Mouse (Mus musculus) liver, postnatal 0 days (tissue): Measurements from ENCODE around the gene Xiap. TPM values are rescaled to one million over a fixed set of nuclear protein-coding genes. Genes with fewer than 3 reads are reported as not detected.

Experiments
- ATAC-seq: fragments of 200-750 bp; cut with Nextera tagmentation; 2 replicates; pipeline ENCODE4 v1.8.0; 2017; ENCODE audit warnings: mild to moderate bottlenecking, moderate library complexity
- DNase-seq: peaks from one replicate; pipeline ENCODE4 v3.0.0-alpha.2; 2016
- H3K27ac ChIP-seq: fragments of 300-500 bp; sonication (generic); 2 replicates; pipeline ENCODE4 v1.5.1; 2014; ENCODE audit warnings: antibody characterized with exemption, moderate library complexity, mild to moderate bottlenecking, low read depth
- H3K27me3 ChIP-seq: fragments of 300-500 bp; sonication (generic); 2 replicates; pipeline ENCODE4 v1.6.1; 2014; ENCODE audit warnings: low read length, control low read depth, mixed read lengths; ENCODE audit not compliant: insufficient read depth
- H3K36me3 ChIP-seq: fragments of 300-500 bp; sonication (generic); replicated peaks from 2 replicates; pipeline ENCODE4 v1.6.1; 2014; ENCODE audit warnings: mild to moderate bottlenecking, control low read depth, low read length, moderate library complexity, mixed read lengths; ENCODE audit not compliant: insufficient read depth
- H3K4me1 ChIP-seq: fragments of 300-500 bp; sonication (generic); 2 replicates; pipeline ENCODE4 v1.6.1; 2014; ENCODE audit warnings: antibody characterized with exemption, mild to moderate bottlenecking, control low read depth; ENCODE audit not compliant: insufficient read depth
- H3K4me2 ChIP-seq: fragments of 300-500 bp; sonication (generic); 2 replicates; pipeline ENCODE4 v1.6.1; 2014; ENCODE audit warnings: low read depth, mild to moderate bottlenecking, low read length, moderate library complexity, mixed read lengths
- H3K4me3 ChIP-seq: fragments of 300-500 bp; sonication (generic); 2 replicates; pipeline ENCODE4 v1.5.1; 2014; ENCODE audit warnings: low read depth, low read length
- H3K9ac ChIP-seq: fragments of 300-500 bp; sonication (generic); replicated peaks from 2 replicates; pipeline ENCODE4 v1.6.1; 2014; ENCODE audit warnings: mild to moderate bottlenecking, moderate library complexity
- H3K9me3 ChIP-seq: fragments of 300-500 bp; sonication (generic); 2 replicates; pipeline ENCODE4 v1.6.1; 2016; ENCODE audit warnings: mild to moderate bottlenecking, control low read depth, low read length, mixed read lengths
- CTCF ChIP-seq: sonication (generic); IDR thresholded peaks from 2 replicates; pipeline ENCODE4 v1.5.1; 2016; ENCODE audit warnings: antibody characterized with exemption, low read depth
- EP300 ChIP-seq: IDR thresholded peaks from 2 replicates; pipeline ENCODE4 v1.6.1; 2016; ENCODE audit warnings: antibody characterized with exemption, low read depth, mild to moderate bottlenecking
- whole genome bisulfite sequencing: fragments of 180-500 bp; shearing (Covaris S2); extraction: QIAGEN DNeasy Blood & Tissue Kit; methylation state at CpG from one replicate; pipeline ENCODE4 v1.1.7; 2014; ENCODE audit not compliant: insufficient replicate concordance; 5-methylcytosine and 5-hydroxymethylcytosine counted together
- polyA plus RNA-seq: library from polyadenylated mRNA; unstranded; fragments of >200 nt; fragmentation: Nextera tagmentation; extraction: Ambion mirVana; gene quantifications from 2 replicates; pipeline ENCODE4 v1.2.1, GENCODE M21; 2015

The Xiap gene
- polyA plus RNA-seq, 1 experiment from 2014 or later: 9.5 TPM

- H3K4me3 ChIP-seq: no peak overlapping the region
- H3K9me3 ChIP-seq: no peaks in the 10 kb centered on the region; the same call in 1 of the 2 replicates
- DNase-seq (no peak), ATAC-seq (no peak)
- WGBS: 72% methylated on average over 5 of the region's 5 CpGs
- no peaks in the 10 kb centered on the region for H3K27me3 ChIP-seq
- H3K27ac ChIP-seq: no peak overlapping the region
- no peak overlapping the region for H3K9ac ChIP-seq
- H3K36me3 ChIP-seq: no peaks in the 10 kb centered on the region
- TF ChIP-seq EP300 (no peak), CTCF (no peak)
- H3K4me1 ChIP-seq: no peaks in the 10 kb centered on the region
- no peak overlapping the region for H3K4me2 ChIP-seq
These were observed 65.7 kb downstream of the Xiap start for GRCm38 (mm10) chrX:42124963-42125697.

DNA sequence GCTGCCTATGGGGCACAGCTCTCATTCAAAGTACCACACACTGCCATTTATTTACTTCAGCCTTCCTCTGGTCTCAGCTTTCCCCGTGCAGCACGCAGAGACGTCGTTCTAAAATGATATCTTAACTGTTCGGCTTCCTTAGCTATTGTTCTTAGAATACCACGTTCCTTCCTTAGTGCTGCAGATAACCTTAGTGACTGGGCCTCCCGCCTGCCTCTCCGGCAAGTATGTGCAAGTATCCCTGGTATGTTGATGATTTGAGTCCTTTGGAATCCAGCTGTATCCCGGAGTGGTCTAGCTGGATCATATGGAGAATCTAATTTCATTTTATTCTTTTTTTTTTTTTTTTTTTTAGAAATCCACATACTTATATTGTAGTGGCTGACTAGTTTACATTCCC lies 80.4 kb downstream of the Xiap start:
- ATAC-seq (no peak), DNase-seq (no peak)
- Histone ChIP-seq H3K4me3 (no peak overlapping the region), H3K9me3 (no peaks in the 10 kb centered on the region), H3K4me1 (no peaks in the 10 kb centered on the region), H3K36me3 (no peaks in the 10 kb centered on the region), H3K9ac (no peak overlapping the region), H3K27ac (no peak overlapping the region), H3K27me3 (no peaks in the 10 kb centered on the region), H3K4me2 (no peak overlapping the region)
- 53% methylated on average over 9 of the region's 9 CpGs for WGBS
- no peak for TF ChIP-seq CTCF
- TF ChIP-seq EP300: no peak

- WGBS: 38% methylated on average over 3 of the region's 3 CpGs
- H3K4me2 ChIP-seq: 0 out of 2 replicates have a peak overlapping the region, but pooled peaks have one; percentile 9
These were observed 83.1 kb downstream of the Xiap start for GRCm38 (mm10) chrX:42142620-42143019.

GRCm38 (mm10) chrX:42143991-42144390 lies 84.5 kb downstream of the Xiap start:
- DNase-seq: no peak
- Histone ChIP-seq H3K27ac (no peak overlapping the region), H3K36me3 (no peaks in the 10 kb centered on the region), H3K4me3 (no peak overlapping the region), H3K9me3 (no peaks in the 10 kb centered on the region), H3K4me2 (no peak overlapping the region), H3K4me1 (peaks cover 7% of the 10 kb centered on the region; the same call in 1 of the 2 replicates), H3K27me3 (no peaks in the 10 kb centered on the region), H3K9ac (no peak overlapping the region)
- TF ChIP-seq CTCF (no peak), EP300 (no peak)
- no peak for ATAC-seq
- WGBS: 54% methylated on average over 4 of the region's 4 CpGs

More at GRCm38 (mm10) chrX:42142620-42143019, 83.1 kb downstream of the Xiap start:
- peaks cover 4% of the 10 kb centered on the region; the same call in 1 of the 2 replicates for H3K4me1 ChIP-seq
- H3K4me3 ChIP-seq: no peak overlapping the region
- H3K36me3 ChIP-seq: no peaks in the 10 kb centered on the region
- no peak overlapping the region for H3K27ac ChIP-seq
- no peaks in the 10 kb centered on the region for H3K27me3 ChIP-seq
- TF ChIP-seq CTCF: no peak
- TF ChIP-seq EP300: no peak
- H3K9ac ChIP-seq: no peak overlapping the region
- DNase-seq: peak; percentile 22
- no peaks in the 10 kb centered on the region for H3K9me3 ChIP-seq
- no peak for ATAC-seq

- Histone ChIP-seq H3K36me3 (no peaks in the 10 kb centered on the region), H3K9ac (peak overlapping the region; percentile 76; the same call in 1 of the 2 replicates), H3K9me3 (no peaks in the 10 kb centered on the region), H3K4me3 (peak overlapping the region; percentile 58), H3K4me2 (peak overlapping the region; percentile 70), H3K27ac (peak overlapping the region; percentile 97), H3K27me3 (no peaks in the 10 kb centered on the region), H3K4me1 (peaks cover 7% of the 10 kb centered on the region; the same call in 1 of the 2 replicates)
- WGBS: 33% methylated on average over 5 of the region's 5 CpGs
- ATAC-seq: no peak
- TF ChIP-seq EP300: 0 out of 2 replicates have a peak, but pooled peaks have one; percentile 20
- TF ChIP-seq CTCF: no peak
- DNase-seq: peak; percentile 21
These were observed 88.6 kb downstream of the Xiap start for GRCm38 (mm10) chrX:42148016-42148451.

- Histone ChIP-seq H3K27ac (peak within 1 kb of the TSS; percentile 100), H3K4me1 (peaks cover 7% of the 10 kb centered on the region; the same call in 1 of the 2 replicates), H3K27me3 (no peaks in the 10 kb centered on the region), H3K9ac (peak within 1 kb of the TSS; percentile 98), H3K36me3 (no peaks in the 10 kb centered on the region), H3K9me3 (no peaks in the 10 kb centered on the region), H3K4me3 (peak within 1 kb of the TSS; percentile 77), H3K4me2 (peak within 1 kb of the TSS; percentile 70)
- ATAC-seq (peak; percentile 78), DNase-seq (peak; percentile 92)
- TF ChIP-seq CTCF: peak; percentile 86
- no peak for TF ChIP-seq EP300
- WGBS: 15% methylated on average over 38 of the region's 76 CpGs
These were observed 89.5 kb downstream of the Xiap start, which contains the start of gene Stag2 for GRCm38 (mm10) chrX:42148788-42149556. Gene Stag2 (plus strand): TSS chrX:42149317.
